Mouse (Mus musculus): ENCODE measurements around the gene Gm8909. TPM values are rescaled to one million over a fixed set of nuclear protein-coding genes. Genes with fewer than 3 reads are reported as not detected.
"Not testable (repeated sequence)": the region's sequence is repeated elsewhere in the genome, so short reads cannot be mapped to it uniquely, and the experiment has no call there.

The Gm8909 gene
- total RNA-seq, 4 experiments from 2014 or later = not detected

- no peak for DNase-seq (ENCODE audit: low spot score in 2 of 2)
These were observed 6.9 kb downstream of the Gm8909 start for GRCm38 (mm10) chr17:36161129-36162051.

GRCm38 (mm10) chr17:36158264-36158663 lies 10.1 kb downstream of the Gm8909 start:
- DNase-seq (ENCODE audit: low spot score in 2 of 2) = not testable (repeated sequence)

GRCm38 (mm10) chr17:36157782-36158181 lies 10.6 kb downstream of the Gm8909 start:
- DNase-seq (ENCODE audit: low spot score in 2 of 2) = not testable (repeated sequence)

GRCm38 (mm10) chr17:36154271-36155149 lies 13.8 kb downstream of the Gm8909 start:
- DNase-seq (ENCODE audit: low spot score in 2 of 2) = no peak

GRCm38 (mm10) chr17:36151200-36151599 lies 17.1 kb downstream of the Gm8909 start:
- DNase-seq (ENCODE audit: low spot score in 2 of 2) = not testable (repeated sequence)

GRCm38 (mm10) chr17:36148468-36148867 lies 19.9 kb downstream of the Gm8909 start:
- not testable (repeated sequence) for DNase-seq (ENCODE audit: low spot score in 2 of 2)

- DNase-seq (ENCODE audit: low spot score in 2 of 2) = not testable (repeated sequence)
These were observed 21.4 kb downstream of the Gm8909 start for GRCm38 (mm10) chr17:36146937-36147336.

- not testable (repeated sequence) for DNase-seq (ENCODE audit: low spot score in 2 of 2)
These were observed 22.5 kb downstream of the Gm8909 start for GRCm38 (mm10) chr17:36145861-36146156.

GRCm38 (mm10) chr17:36145111-36145860 lies 23.1 kb downstream of the Gm8909 start:
- no peak for DNase-seq (ENCODE audit: low spot score in 2 of 2)

GRCm38 (mm10) chr17:36136299-36136848 lies 32.0 kb downstream of the Gm8909 start:
- not testable (repeated sequence) for DNase-seq (ENCODE audit: low spot score in 2 of 2)

- not testable (repeated sequence) for DNase-seq (ENCODE audit: low spot score in 2 of 2)
These were observed 32.7 kb downstream of the Gm8909 start for GRCm38 (mm10) chr17:36135421-36136231.

- no peak for DNase-seq (ENCODE audit: low spot score in 2 of 2)
These were observed 36.6 kb downstream of the Gm8909 start for GRCm38 (mm10) chr17:36131516-36132265.

- not testable (repeated sequence) for DNase-seq (ENCODE audit: low spot score in 2 of 2)
These were observed 39.1 kb downstream of the Gm8909 start, which contains the start of gene Gm7030 for GRCm38 (mm10) chr17:36128968-36129817. TSS of gene Gm7030 (minus strand) at chr17:36129425.

GRCm38 (mm10) chr17:36128525-36128924 lies 39.8 kb downstream of the Gm8909 start:
- not testable (repeated sequence) for DNase-seq (ENCODE audit: low spot score in 2 of 2)

GRCm38 (mm10) chr17:36124111-36124510 lies 44.2 kb downstream of the Gm8909 start:
- not testable (repeated sequence) for DNase-seq (ENCODE audit: low spot score in 2 of 2)

GRCm38 (mm10) chr17:36121352-36122020 lies 46.9 kb downstream of the Gm8909 start, which contains the start of gene Gm19684:
TSS of gene Gm19684 (plus strand) at chr17:36121678.
- peak in 1 of 2 experiments; percentile 35 for DNase-seq (ENCODE audit: low spot score in 2 of 2)

- DNase-seq (ENCODE audit: low spot score in 2 of 2) = not testable (repeated sequence)
These were observed 47.5 kb downstream of the Gm8909 start for GRCm38 (mm10) chr17:36120839-36121238.

GRCm38 (mm10) chr17:36116545-36116944 lies 51.8 kb downstream of the Gm8909 start:
- DNase-seq (ENCODE audit: low spot score in 2 of 2) = not testable (repeated sequence)

All from layer of hippocampus, adult 8-10 months (tissue).